Mouse (Mus musculus): ENCODE measurements around the gene Cd55. TPM values are rescaled to one million over a fixed set of nuclear protein-coding genes. Genes with fewer than 3 reads are reported as not detected.
A peak's percentile ranks its signal among the peaks of the same experiment; 100 is the strongest.
"Not testable (repeated sequence)": the region's sequence is repeated elsewhere in the genome, so short reads cannot be mapped to it uniquely, and the experiment has no call there.

Gene Cd55
- 76.9 to 93.4 TPM (median 87.0 TPM) in 3 replicates for total RNA-seq (2017)

DNA sequence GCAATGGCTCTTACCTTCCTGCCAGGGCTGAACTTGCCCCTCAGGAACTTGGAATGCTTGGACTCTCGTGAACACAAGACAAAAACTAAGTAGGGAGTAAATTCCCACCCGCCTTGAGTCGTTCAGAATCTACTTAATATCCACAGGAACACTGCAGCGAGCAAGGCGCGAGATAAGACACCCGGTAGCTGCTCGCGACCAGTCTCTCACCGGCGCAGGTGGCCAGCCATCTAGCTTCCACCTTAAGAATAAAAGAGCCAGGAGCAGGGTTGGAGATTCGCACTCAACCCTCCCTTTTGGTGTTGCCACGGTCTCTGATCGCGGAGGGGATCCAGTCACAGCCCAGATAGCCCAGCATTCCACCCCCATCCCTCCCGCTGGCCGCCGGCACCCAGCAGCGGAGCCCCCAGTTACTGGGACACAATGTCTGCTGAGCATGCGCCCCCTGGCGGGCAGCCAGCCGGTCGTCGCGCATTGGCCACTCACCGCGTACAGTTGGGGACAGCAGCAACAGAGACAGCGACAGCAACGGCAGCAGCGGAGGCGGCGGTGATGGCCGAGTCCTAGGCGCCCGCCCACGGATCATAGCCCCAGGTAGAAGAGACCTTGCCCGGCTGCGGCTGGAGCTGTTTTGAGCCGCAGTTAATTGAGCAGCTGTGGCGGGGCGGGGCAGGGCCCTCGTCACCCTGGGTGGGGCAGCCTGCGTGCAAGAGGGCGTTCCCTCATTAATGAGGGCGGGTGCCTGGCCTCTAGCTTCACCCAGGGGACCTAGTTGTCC is at the start of gene Cd55:
Gene Cd55, minus strand, starts transcription at position 661 of the 778 bp plus-strand sequence.
- peak; percentile 56 for ATAC-seq (replicated peaks; ENCODE audit: insufficient number of reproducible peaks, low FRiP score, low TSS enrichment, poor library complexity, severe bottlenecking)

DNA sequence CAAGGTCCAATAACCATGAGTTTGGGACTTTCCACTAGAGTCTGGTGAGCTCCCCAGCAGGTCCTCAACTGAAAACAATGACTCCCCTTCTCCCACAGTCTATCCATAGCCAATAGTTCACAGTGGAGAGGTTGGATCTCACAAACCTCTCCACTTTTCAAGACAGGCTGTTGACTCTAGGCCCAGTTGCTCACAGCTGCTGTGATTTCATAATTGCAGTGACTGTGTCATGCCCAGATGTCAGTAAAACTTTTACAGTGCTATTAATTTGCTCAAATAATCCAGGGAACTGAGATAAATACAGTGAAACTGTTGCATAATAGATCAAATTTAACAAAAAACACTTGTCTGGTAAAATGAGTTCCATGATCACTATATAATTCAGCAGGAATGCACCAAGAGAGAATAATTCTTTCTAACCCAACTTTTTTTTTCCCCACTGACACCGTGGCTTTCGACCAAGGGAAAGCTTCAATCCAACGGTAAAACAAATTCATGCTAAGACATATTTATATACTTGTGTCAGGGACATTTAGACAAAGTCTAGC is 49.4 kb upstream of the Cd55 start:
- no peak for ATAC-seq (replicated peaks; ENCODE audit: insufficient number of reproducible peaks, low FRiP score, low TSS enrichment, poor library complexity, severe bottlenecking)

DNA sequence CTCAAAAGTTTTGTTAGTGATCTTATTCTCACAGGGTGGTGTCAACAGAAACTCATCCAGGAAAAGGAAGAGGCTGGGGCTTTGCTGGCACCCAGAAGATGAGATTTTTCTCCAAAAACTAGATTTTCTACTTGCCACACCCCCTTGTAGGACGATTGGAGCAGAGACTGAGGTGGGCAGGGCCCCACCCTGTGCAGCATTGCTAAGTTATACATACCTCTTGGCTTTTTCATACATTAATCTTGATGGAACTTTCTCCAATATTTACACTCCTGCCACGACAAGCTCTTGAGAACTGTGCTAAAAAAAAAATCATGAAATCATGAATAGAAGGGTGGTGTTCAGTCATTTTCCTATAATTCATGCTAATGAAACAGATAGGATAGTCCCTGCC is 46.4 kb upstream of the Cd55 start:
- no peak for ATAC-seq (replicated peaks; ENCODE audit: insufficient number of reproducible peaks, low FRiP score, low TSS enrichment, poor library complexity, severe bottlenecking)

DNA sequence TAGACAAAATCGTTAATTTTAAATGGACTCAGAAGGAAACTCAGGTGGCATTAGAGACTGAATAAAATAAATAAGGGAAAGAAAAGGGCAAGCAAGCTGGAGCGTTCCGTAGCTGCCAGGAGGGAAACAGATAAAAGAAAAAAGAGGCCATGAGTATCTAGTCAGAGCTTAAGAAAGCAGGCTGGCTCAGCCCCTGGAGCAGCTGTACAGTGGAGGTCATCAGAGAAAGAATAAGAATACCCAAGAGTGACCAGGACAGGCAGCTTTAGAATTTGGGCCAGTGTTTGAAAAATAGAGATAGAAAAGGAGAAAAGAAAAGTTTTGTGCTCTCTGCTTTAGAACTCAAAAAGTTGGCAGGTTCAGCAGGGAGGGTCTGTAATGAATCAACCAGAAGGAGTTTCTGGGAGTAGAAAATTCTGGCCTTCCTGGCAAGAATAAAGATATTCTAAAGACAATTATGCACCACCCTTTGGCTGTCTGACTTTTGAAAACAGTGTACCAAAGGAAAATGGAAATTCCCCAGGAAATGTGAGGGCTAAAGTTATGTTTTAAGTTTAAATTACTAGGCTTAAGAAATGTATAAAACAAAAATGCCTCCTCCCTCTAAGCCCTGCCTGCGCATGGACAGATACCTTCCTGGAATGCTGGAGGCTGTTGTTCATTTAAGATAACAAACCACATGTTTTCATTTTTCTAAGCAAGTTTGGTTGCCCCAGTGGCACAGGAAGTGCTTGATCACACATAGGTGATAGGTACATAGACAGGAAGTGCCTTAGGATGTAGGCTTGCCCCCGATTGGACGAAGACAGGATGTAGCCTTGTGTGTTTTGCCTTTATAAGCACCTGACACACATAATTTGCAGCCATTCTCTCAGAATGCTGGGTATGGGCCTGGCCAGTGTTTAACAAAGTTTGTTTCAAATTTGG is 45.7 kb upstream of the Cd55 start:
- no peak for ATAC-seq (replicated peaks; ENCODE audit: insufficient number of reproducible peaks, low FRiP score, low TSS enrichment, poor library complexity, severe bottlenecking)

DNA sequence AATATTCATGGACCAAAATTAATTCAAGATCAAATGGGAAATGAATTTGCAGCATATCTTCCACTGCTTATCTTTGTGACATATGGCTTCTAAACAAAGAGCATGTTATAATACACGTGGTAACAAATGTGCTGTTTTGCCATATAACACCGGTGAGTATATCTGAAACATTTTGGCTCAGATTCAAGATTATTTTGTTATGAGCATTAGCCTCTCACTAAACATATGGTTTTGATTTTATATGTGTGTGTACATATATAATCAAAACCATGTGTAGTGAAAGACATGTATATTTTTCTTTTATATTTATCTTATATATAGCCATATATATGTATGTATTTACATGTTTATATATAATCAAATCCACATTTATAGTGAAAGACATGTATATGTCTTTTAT is 44.9 kb upstream of the Cd55 start:
- no peak for ATAC-seq (replicated peaks; ENCODE audit: insufficient number of reproducible peaks, low FRiP score, low TSS enrichment, poor library complexity, severe bottlenecking)

DNA sequence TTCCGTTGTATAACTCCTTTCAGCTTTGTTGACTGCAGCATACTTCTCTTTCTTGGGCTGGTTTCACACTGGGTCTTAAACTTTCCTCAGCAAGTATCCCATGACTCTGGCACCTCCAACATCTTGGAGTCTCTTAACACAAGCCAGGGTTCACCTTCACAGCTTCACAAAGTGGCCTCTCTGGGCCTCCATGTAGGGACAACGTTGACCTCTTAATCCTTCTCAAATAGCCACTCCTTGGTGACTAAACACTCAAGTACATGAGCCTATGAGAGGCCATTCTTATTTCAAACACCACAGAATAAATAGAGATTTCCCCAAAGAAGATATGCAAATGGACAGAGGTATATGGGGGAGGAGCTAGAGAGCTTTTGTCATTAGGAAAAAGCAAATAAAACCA is 37.4 kb upstream of the Cd55 start:
- ATAC-seq (replicated peaks; ENCODE audit: insufficient number of reproducible peaks, low FRiP score, low TSS enrichment, poor library complexity, severe bottlenecking), result no peak

DNA sequence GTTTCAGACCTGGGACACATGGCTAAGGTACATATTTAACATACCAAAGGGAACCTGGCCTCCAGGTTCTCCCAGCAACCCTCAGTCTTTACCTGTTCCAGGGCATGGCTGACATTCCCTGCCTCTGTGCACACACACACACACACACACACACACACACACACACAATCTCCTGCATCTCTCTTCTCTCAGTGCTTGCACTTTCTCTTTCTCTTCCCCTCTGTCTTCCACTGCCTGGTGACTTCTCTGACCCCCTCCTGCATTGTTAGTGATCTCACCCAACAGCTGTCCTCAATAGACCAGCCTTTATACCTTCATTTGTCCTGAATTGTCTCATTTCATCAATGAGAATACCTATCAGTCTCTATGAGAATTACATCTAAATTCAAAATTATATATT is 35.8 kb upstream of the Cd55 start:
- ATAC-seq (replicated peaks; ENCODE audit: insufficient number of reproducible peaks, low FRiP score, low TSS enrichment, poor library complexity, severe bottlenecking), result no peak

DNA sequence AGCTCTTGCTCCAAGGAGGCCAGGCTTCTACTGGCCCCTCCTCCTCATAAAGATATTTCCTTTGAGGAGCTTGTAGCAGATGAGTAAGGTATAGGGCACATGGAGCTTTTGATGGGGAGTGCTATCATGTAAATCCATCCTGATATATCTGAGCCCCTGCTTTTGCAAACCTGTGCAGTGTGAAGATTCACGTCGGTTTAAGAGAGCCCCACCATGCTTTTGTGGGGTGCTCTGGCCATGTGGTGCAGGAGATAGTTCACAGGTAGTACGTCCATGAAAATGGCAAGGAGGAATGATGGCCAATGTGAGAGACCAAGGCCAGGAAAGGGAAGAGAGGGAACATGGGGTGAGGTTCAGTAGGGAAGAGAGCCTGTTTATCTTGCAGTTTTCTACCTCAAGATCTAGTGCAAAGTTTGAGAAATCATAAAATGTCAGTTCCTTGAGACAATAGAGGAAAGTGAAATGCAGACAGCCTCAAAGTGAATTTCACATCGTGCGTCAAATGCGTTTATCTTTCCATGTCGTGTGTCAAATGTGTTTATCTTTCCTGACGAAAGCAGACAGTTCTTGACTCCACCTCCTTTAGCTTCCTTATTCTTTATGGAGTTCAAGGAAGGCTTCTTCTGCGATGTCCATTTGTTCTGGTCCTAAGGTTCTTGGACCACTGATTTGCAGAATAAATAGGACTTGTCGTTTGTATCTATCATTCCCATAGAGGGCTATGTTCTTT is 24.4 kb upstream of the Cd55 start:
- ATAC-seq (replicated peaks; ENCODE audit: insufficient number of reproducible peaks, low FRiP score, low TSS enrichment, poor library complexity, severe bottlenecking), result no peak

DNA sequence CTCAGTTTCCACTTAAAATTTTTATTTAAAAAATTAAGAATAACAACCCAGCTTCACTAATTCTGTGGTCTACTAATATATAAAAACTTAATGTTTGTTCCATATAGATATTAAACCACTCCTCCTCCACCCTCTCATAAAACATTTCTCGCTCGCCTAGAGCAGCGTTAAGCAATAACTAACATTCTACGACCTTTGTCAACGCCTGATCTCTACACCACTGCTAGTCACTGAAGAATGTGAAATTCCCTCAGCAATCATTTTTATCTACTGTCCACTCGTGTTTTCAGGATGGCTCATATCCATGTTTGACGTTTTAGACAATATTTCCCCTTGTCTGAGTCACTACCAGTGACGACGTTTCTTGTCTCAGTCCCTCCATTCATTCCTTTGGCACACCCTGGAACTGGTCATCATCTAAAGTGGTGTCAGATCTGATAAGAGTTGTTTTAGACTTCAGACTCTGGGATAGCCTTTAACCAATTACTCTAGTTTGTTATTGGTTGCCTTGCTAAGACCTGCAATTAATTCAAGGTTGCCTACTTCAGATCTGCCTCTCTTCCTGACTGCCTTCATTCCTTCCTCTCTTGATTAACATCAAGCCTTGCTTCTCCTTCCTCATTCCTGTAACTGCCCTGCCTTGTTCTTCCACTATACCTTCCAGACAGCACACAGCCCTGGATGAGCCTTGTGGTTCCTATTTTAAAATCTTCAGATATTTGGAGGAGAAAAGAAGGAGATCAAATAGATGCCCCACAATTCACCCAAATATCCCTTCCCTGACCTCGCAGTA is 23.5 kb upstream of the Cd55 start:
- ATAC-seq (replicated peaks; ENCODE audit: insufficient number of reproducible peaks, low FRiP score, low TSS enrichment, poor library complexity, severe bottlenecking), result no peak

DNA sequence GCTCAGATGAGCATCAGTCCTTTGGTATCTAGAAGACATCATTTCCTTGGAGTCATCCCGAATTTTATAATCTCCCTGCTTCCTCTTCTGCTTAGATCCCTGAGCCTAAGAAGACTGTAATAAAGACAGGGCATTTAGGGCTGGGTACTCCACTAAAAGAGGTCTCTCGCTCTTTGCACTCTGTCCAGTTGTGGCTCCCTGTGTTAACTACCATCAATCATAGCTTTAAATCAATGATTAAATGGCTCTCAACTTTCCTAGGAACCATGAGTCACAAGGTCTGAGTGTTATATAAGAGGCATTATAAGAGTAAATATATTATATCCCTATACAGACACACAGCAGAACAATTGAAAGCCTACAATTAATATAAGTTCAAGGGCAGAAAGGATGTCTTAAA is 22.8 kb upstream of the Cd55 start:
- ATAC-seq (replicated peaks; ENCODE audit: insufficient number of reproducible peaks, low FRiP score, low TSS enrichment, poor library complexity, severe bottlenecking), result no peak

DNA sequence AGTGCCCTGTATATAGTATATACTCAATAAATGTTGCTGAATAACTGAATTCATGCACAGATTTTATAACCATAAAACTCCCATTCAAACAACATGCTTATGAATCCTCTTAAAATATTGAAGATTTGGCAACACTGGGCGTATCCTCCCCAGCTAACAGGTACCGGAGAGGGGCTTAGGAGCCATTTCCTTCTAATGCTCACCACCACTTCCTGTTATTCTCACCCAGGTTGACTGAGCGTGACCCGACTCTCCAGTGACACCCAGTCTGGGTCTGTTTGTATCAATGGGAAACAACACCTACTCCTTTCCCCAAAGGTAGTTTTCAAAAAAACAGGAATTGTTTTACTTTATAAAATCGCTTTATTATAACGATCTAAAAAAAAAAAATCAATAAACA is 12.4 kb upstream of the Cd55 start:
- ATAC-seq (replicated peaks; ENCODE audit: insufficient number of reproducible peaks, low FRiP score, low TSS enrichment, poor library complexity, severe bottlenecking), result peak; percentile 56; the same call in 1 of the 2 replicates

DNA sequence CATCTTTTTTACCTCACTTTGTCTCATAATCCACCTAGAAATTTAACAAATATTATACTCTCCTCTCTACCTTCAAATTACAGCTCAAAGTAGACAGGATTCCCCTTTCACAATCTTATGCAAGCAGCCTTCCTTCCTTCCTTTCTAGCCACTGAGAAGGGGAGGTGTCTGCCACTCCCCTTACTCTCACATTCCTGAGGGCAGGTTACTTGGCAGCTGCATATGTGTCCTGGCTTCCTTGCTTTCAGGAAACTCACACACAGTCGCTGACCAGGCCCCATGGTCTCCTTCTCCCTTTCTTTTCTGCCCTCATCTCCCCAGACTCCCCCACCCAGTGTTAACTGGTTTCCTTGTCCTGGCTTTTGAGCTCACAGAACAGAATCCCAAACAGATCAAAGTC is 11.7 kb upstream of the Cd55 start:
- ATAC-seq (replicated peaks; ENCODE audit: insufficient number of reproducible peaks, low FRiP score, low TSS enrichment, poor library complexity, severe bottlenecking), result no peak

DNA sequence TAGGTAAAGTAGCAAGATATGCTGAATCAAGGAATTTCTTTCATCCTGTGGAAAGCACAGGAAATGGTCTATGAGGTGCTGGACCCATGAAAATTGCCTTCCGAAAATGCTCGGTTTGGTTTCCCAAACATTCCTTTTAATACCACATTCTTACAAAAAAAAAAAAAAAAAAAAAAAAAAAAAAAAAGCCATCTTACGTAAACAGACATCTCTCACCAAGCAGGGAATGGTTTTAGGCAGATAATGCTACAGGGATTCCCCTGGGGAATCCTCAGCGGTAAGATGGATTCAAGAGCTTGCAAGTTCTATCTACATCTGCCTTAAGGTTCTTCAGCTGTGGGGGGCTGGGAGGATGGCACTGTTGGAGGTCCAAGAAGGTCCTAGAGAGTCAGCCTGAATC is 7.5 kb upstream of the Cd55 start:
- no peak for ATAC-seq (replicated peaks; ENCODE audit: insufficient number of reproducible peaks, low FRiP score, low TSS enrichment, poor library complexity, severe bottlenecking)

DNA sequence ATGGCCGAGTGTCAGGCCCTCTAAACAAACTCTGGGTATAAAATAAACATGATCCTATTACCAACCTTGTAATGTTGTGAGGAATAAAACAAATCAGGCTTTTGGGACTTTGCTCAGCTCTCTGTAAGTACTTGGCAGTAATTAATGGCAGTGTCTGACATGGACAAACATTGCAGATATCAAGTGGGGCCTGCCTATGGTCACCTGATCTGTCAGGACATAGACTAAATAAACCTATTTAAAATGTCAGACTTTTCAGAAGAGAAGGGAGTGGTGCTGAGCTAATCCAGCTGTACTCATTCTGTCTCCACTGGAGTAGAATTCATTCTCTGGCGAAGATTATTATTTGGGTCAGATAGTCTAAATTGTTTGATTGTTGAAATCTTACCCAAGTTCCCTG is 4.9 kb upstream of the Cd55 start:
- ATAC-seq (replicated peaks; ENCODE audit: insufficient number of reproducible peaks, low FRiP score, low TSS enrichment, poor library complexity, severe bottlenecking), result no peak

DNA sequence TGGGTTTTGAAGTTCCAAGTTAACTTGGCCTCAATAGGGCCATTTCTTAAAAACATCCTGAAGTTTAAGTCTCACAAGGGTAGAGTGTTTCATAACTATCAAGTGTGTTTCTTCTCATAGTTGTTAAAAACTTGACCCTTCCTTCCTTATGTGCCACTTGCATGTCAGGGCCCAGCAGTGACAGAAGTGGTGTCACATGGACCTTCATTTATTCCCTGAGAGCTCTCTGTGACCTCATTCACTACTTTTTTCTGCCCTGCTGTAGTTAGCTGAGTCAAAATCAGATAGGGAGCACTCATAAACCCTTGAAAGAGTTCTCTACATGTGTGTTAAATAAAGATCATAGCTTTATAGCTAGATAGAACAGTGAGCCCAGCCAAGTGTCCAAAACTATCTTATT is 1.6 kb upstream of the Cd55 start:
- no peak for ATAC-seq (replicated peaks; ENCODE audit: insufficient number of reproducible peaks, low FRiP score, low TSS enrichment, poor library complexity, severe bottlenecking)

DNA sequence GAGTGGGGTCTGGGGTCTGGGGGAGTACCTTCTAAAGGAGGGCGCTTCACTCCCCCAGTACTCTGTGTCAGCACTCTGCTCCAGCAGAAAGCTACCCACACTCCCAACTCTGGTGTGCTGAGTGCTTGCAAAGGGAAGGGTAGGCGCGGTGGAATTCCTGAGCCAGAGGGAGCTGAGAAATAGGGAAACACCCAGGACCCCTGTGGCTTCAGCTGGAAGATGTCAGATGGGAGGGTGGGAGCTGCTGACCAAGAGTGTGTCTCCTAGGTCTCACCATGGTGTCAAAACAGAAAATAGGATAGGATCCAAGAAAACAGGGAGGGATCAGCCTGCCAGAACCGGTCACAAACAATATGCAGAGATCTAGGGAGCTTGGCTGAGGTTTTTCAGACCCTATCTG is 323 bp upstream of the Cd55 start:
- no peak for ATAC-seq (replicated peaks; ENCODE audit: insufficient number of reproducible peaks, low FRiP score, low TSS enrichment, poor library complexity, severe bottlenecking)

DNA sequence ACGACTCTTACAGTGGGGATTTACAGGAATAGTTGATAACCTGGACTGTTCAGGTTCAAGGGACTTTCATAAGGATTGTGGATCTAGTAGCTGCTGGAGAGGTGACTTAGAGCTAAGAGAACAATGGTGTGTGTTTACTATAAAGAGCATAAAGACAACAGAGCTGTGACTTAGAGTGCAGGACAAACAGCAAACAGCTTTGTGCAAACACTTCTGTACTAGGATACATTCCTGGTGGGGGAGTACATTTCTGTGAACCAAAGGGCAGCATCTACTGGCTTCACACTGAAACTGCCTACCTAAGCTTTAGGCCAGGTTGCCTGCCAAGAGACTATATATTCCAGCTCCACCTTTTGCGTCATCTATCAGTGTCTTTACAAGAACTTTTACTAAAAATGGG is 7.4 kb downstream of the Cd55 start:
- no peak for ATAC-seq (replicated peaks; ENCODE audit: insufficient number of reproducible peaks, low FRiP score, low TSS enrichment, poor library complexity, severe bottlenecking)

DNA sequence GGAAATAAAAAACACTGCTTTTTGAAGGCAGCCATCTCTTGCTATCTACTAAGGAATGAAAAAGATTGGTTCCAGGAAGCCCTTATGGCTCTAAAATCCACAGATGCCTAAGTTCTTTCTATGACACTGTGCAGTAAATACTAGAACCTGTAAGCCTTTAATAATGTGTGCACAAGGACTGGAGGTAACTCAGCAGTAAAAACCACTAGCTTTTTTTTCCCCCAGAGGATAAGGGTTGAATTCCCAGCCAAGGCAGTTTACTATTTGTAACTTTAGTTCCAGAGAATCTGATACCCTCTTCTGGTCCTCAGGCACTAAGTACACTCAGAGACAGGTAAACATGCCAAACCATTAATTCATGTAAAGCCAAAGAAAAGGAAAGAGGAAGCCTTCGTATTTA is 19.6 kb downstream of the Cd55 start:
- ATAC-seq (replicated peaks; ENCODE audit: insufficient number of reproducible peaks, low FRiP score, low TSS enrichment, poor library complexity, severe bottlenecking), result not testable (repeated sequence)

Measured in monocyte, adult 5-6 weeks (primary cell).